Mouse (Mus musculus): ENCODE results near the gene Arl2bp. TPM values are rescaled to one million over a fixed set of nuclear protein-coding genes. Genes with fewer than 3 reads are reported as not detected.

Gene Arl2bp
- polyA plus RNA-seq, 1 experiment from 2014 or later = 224 TPM

DNA sequence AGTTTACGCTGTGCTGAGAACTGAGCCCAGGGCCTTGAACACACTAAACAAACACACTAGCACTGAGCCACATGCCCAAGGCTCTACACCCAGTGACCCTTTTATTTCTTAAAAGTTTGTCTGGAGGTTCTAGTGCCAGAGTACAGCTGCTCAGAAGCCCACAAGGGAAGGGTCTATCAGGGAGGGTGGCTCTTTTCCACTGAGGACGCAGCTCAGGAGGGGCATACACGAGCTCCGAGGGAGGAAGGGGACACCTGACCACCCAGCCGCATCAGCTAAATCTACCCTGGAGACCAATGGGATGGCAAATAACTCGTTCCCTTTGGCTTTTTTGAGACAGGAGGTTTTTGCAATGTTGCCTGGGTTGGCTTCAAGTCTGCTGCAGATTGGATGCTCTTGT is 31.6 kb downstream of the Arl2bp start:
- Histone ChIP-seq H3K36me3 (no peaks in the 10 kb centered on the region), H3K4me3 (no peak overlapping the region), H3K27ac (no peak overlapping the region), H3K27me3 (peaks cover 56% of the 10 kb centered on the region), H3K4me1 (replicated peaks) (peaks cover 16% of the 10 kb centered on the region), H3K4me2 (no peak overlapping the region), H3K9ac (no peak overlapping the region), H3K9me3 (no peaks in the 10 kb centered on the region)
- 75% methylated on average over 6 of the region's 6 CpGs for WGBS
- no peak for ATAC-seq (ENCODE audit: low FRiP score)

DNA sequence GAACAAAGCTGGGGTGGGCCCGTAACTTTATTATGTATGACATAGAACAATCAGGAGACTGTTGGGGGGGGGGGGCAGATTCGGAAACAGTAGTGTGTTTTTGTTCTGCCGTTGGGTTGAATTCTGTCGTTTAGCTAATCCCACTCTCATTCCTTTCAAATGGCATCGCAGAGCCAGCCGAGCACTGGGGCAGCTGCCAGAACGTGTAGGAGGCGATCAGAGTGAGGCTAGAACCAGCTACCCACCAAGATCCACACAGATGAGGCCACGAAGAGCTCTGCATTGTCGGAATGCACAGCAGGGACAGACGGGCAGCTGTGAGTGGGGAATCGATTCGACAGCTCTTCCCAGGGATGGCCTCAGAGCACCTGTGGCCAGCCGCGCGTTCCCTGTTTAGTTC is 33.0 kb downstream of the Arl2bp start:
- H3K36me3 ChIP-seq = no peaks in the 10 kb centered on the region
- H3K27me3 ChIP-seq = peaks cover 42% of the 10 kb centered on the region
- no peak for ATAC-seq (ENCODE audit: low FRiP score)
- no peak overlapping the region for H3K9ac ChIP-seq
- no peak overlapping the region for H3K27ac ChIP-seq
- 69% methylated on average over 16 of the region's 16 CpGs for WGBS
- no peaks in the 10 kb centered on the region for H3K9me3 ChIP-seq
- no peak overlapping the region for H3K4me3 ChIP-seq
- H3K4me1 ChIP-seq (replicated peaks) = peaks cover 16% of the 10 kb centered on the region
- H3K4me2 ChIP-seq = no peak overlapping the region

DNA sequence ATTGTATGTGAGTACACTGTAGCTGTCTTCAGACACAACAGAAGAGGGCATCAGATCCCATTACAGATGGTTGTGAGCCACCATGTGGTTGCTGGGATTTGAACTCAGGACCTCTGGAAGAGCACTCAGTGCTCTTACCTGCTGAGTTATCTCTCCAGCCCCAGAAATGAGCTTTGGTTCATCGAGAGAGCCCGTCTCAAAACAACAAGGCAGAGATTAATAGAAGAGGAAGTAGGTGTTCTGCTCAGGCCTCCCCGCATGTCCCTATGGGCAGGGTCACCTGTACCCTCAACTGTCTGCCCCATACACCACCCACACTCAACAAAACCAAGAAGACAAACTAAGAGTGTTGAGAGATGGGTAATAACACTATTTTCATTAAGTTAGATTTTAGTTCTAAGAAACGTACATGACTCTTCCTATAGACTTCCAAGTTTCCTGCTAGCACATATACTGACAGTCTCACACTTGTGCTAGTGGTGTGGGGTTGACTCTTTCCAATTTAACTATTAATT is 34.1 kb downstream of the Arl2bp start:
- no peak overlapping the region for H3K4me2 ChIP-seq
- no peaks in the 10 kb centered on the region for H3K36me3 ChIP-seq
- no peak overlapping the region for H3K4me3 ChIP-seq
- H3K27ac ChIP-seq = no peak overlapping the region
- WGBS = 88% methylated on average over 4 of the region's 4 CpGs
- no peak overlapping the region for H3K9ac ChIP-seq
- H3K4me1 ChIP-seq (replicated peaks) = peaks cover 11% of the 10 kb centered on the region
- H3K9me3 ChIP-seq = no peaks in the 10 kb centered on the region
- ATAC-seq (ENCODE audit: low FRiP score) = no peak
- peaks cover 31% of the 10 kb centered on the region for H3K27me3 ChIP-seq

DNA sequence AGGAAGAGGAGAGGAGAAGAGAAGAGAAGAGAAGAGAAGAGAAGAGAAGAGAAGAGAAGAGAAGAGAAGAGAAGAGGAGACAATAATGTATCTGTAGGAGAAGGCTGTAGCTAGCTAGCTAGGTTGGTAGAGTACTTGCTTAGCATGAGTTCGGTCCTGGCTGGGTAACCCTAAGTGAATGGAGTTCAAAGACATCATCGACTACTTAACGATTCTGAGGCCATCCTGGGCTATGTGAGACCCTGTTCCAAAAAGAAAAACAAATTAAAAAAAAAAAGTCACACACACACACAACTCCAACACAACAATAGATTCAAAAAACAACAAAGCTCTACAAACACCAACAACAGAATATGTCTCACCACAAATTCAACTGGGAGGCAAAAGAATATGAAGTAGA is 35.8 kb downstream of the Arl2bp start:
- Histone ChIP-seq H3K27ac (no peak overlapping the region), H3K4me2 (no peak overlapping the region), H3K27me3 (peaks cover 14% of the 10 kb centered on the region), H3K36me3 (no peaks in the 10 kb centered on the region), H3K9me3 (no peaks in the 10 kb centered on the region), H3K4me1 (replicated peaks) (no peaks in the 10 kb centered on the region), H3K9ac (no peak overlapping the region), H3K4me3 (no peak overlapping the region)
- no peak for ATAC-seq (ENCODE audit: low FRiP score)
- 81% methylated on average over 3 of the region's 3 CpGs for WGBS

DNA sequence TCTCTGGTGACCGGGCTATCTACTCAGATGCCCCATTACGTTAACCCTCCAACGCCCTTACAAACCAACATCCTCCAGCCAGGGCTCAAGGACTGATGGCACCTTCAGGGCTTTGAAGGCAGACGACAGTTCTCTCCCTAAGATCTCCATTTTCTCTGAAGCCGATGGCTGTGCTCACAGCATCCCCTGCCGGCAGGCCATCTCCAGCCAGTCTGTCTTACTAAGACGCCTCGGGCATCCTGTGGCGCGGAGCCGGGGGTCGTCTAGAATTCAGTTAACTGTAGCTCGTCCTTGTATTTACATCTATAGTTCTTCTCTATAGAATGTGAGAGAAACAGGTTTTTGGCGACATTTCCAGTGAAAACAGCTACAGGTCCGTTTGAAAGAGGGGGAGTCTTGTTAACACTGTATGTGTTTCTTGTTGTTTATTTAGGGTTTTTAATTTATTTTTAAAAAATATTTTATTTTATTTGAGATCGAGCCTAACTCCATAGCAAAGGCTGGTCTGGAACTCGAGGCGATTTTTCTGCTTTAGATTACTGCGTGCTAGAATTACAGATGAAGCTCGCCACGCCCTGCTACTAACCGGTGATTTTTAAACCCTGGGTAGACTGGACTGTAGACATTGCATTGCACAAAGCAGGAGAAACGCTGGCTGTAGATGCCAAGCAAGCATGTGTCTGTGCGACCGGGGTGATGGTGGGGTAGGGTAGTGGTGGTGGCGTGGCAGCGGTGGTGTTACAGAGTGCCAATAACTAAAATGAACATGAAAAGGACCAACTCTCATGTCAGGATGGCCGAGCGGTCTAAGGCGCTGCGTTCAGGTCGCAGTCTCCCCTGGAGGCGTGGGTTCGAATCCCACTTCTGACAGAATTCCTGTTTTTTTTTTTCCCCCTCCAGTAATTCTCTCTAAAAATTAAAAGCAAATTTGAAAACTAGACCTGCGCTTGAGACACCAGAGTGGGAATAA is 36.7 kb downstream of the Arl2bp start:
- Histone ChIP-seq H3K9me3 (no peaks in the 10 kb centered on the region), H3K36me3 (no peaks in the 10 kb centered on the region), H3K27me3 (peaks cover 6% of the 10 kb centered on the region), H3K27ac (peak overlapping the region; percentile 71), H3K4me2 (peak overlapping the region; percentile 52), H3K4me3 (peak overlapping the region; percentile 44), H3K4me1 (replicated peaks) (no peaks in the 10 kb centered on the region), H3K9ac (peak overlapping the region; percentile 53)
- peak; percentile 86 for ATAC-seq (ENCODE audit: low FRiP score)
- under 1% methylated on average over 35 of the region's 35 CpGs for WGBS

DNA sequence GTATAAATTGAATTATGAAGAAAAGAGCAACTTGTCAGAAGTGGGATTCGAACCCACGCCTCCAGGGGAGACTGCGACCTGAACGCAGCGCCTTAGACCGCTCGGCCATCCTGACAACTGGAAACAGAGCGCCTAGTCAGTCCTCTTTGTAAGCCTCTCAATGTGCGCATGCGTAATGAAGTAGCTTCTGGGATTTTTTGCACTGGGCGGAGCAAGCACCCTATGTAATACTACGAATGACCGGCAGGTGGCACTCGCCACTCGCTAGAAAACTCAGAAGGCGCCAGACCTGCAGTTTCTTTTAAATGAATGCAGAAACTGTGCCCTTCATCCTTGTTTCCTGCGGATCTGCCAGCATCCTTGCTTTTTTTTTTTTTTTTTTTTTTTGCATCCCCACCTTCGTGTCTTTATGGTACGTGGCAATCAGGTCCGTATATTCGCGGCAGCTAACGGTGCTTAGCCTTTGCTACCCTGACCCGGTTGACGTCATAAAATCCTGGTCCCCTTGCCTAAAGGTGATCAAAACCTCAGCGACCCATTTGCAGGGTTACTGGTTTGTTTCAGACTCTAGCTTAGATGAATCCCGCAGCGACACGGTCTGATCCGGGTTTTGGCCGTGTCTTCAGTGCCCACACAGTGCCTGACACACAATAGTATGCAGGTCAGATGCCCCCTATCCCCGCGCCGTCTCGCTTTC is 37.7 kb downstream of the Arl2bp start:
- Histone ChIP-seq H3K36me3 (no peaks in the 10 kb centered on the region), H3K27ac (peak overlapping the region; percentile 81), H3K9ac (peak overlapping the region; percentile 72), H3K4me3 (peak overlapping the region; percentile 48), H3K4me2 (peak overlapping the region; percentile 55), H3K4me1 (replicated peaks) (no peaks in the 10 kb centered on the region), H3K9me3 (no peaks in the 10 kb centered on the region), H3K27me3 (0 out of 2 replicates have a peak, but pooled peaks cover 5% of the 10 kb centered on the region)
- peak; percentile 93 for ATAC-seq (ENCODE audit: low FRiP score)
- WGBS = under 1% methylated on average over 35 of the region's 35 CpGs

DNA sequence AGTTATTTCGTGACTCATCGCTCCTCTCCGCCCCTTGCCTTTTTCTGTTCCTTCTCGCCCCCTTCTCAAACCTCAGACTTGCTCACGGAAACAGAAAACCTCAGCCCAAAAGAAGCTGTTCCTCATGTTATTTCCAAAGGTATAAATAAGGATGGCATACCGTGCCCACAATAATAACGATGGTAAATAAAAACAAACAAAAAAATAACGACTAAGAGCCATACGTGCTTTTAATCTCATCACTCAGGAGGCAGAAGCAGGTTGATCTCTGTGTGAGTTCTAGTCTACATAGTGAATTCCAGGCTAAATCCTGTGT is 38.2 kb downstream of the Arl2bp start:
- WGBS = 18% methylated on average over 9 of the region's 9 CpGs
- 0 out of 2 replicates have a peak, but pooled peaks cover 2% of the 10 kb centered on the region for H3K27me3 ChIP-seq
- no peak for ATAC-seq (ENCODE audit: low FRiP score)

DNA sequence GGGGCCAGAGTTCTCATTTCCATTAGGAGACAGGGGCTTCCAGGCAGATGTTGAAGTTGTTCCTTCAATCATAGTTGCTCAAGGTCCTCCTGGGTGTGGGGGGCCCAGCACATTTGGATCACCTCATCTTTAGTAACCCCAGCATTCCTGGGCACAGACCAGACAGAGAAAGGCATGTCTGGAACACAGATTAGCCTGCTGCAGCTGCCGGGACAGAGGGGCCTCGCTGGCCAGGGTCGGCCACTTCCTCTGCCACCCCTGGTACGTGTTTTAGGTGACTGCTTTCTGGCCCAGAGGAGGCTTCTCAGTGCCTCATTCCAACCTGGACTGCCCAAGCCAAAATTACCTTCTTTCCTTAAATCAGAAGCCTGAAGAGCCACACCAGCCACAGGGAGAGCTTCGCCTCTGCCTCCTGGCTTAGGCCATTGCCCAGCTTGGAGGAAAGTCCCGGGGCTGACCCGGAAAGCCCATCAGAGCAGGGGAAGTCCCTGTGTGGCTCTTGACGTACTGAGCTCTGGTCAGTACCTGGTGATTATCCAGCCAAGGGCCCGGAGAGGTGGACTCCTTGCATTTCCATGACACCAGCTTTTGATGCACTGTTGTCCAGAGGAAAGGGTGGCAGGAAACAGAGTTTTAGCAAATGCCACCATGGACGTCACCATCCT is 39.3 kb downstream of the Arl2bp start:
- no peak overlapping the region for H3K27ac ChIP-seq
- WGBS = 86% methylated on average over 10 of the region's 10 CpGs
- H3K4me3 ChIP-seq = no peak overlapping the region
- no peaks in the 10 kb centered on the region for H3K27me3 ChIP-seq
- no peaks in the 10 kb centered on the region for H3K9me3 ChIP-seq
- no peaks in the 10 kb centered on the region for H3K4me1 ChIP-seq (replicated peaks)
- no peaks in the 10 kb centered on the region for H3K36me3 ChIP-seq
- H3K9ac ChIP-seq = no peak overlapping the region
- ATAC-seq (ENCODE audit: low FRiP score) = no peak
- H3K4me2 ChIP-seq = no peak overlapping the region

More for the DNA sequence above, 38.2 kb downstream of the Arl2bp start:
- Histone ChIP-seq H3K4me3 (peak overlapping the region; percentile 48), H3K9ac (peak overlapping the region; percentile 72), H3K27ac (peak overlapping the region; percentile 81), H3K36me3 (no peaks in the 10 kb centered on the region), H3K9me3 (no peaks in the 10 kb centered on the region), H3K4me2 (peak overlapping the region; percentile 55), H3K4me1 (replicated peaks) (no peaks in the 10 kb centered on the region)

DNA sequence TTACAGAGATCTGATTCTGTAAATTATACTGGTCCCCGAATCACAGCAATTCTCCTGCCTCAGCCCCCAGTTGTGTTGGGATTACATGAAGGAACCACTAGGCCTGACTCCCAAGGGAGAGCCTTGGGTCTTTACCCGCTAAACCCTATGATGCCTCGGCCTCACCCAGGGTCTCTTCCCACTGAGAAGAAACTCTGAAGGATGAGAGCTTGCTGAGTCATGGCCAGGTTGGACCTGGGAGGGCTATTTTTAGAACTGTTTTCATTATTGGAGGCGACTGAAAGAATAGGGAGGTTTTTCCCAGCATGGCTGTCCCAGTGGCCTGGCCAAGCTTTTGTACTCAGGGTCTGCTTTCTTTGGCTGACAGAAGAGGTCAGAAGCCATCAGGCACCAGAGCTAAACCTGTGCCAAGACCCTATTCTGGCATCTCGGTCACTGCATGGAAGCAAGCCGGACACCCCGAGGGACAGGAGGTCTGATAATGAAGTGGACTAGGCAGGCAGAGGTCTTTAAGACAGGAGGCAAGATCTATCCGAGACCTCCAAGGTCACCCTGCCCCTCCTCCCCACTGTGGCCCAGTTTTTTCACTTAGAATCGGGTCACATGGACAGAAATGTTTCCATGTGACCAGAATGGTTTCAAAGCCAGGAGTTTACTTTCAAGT is 40.5 kb downstream of the Arl2bp start:
- no peaks in the 10 kb centered on the region for H3K27me3 ChIP-seq
- H3K4me1 ChIP-seq (replicated peaks) = no peaks in the 10 kb centered on the region
- no peak for ATAC-seq (ENCODE audit: low FRiP score)
- WGBS = 76% methylated on average over 9 of the region's 9 CpGs
- no peaks in the 10 kb centered on the region for H3K9me3 ChIP-seq
- no peaks in the 10 kb centered on the region for H3K36me3 ChIP-seq
- H3K4me3 ChIP-seq = no peak overlapping the region
- no peak overlapping the region for H3K9ac ChIP-seq
- no peak overlapping the region for H3K4me2 ChIP-seq
- H3K27ac ChIP-seq = no peak overlapping the region

DNA sequence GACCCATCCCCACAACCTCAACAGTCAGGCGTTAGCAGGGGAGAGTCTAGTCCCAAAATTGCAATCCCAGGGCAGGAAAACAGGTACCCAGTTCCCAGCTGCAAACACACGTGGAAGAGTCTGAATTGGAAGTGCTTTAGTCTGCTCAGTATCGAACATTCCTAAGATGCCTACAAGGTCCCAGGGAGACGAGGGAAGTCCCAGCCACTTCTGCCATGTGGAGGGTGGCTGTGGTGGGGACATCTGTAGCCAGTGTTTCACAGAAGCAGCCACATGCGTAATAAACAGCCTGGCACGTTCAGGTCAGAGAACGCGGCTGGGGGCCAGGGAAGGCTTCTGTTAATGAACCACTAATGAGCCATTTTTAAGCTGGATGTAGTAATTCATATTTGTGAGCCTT is 43.9 kb downstream of the Arl2bp start:
- H3K9ac ChIP-seq = no peak overlapping the region
- no peak for ATAC-seq (ENCODE audit: low FRiP score)
- no peak overlapping the region for H3K4me3 ChIP-seq
- no peaks in the 10 kb centered on the region for H3K27me3 ChIP-seq
- H3K4me1 ChIP-seq (replicated peaks) = no peaks in the 10 kb centered on the region; the same call in 1 of the 2 replicates
- no peaks in the 10 kb centered on the region for H3K36me3 ChIP-seq
- 60% methylated on average over 8 of the region's 8 CpGs for WGBS
- H3K4me2 ChIP-seq = no peak overlapping the region
- H3K27ac ChIP-seq = no peak overlapping the region
- no peaks in the 10 kb centered on the region for H3K9me3 ChIP-seq

DNA sequence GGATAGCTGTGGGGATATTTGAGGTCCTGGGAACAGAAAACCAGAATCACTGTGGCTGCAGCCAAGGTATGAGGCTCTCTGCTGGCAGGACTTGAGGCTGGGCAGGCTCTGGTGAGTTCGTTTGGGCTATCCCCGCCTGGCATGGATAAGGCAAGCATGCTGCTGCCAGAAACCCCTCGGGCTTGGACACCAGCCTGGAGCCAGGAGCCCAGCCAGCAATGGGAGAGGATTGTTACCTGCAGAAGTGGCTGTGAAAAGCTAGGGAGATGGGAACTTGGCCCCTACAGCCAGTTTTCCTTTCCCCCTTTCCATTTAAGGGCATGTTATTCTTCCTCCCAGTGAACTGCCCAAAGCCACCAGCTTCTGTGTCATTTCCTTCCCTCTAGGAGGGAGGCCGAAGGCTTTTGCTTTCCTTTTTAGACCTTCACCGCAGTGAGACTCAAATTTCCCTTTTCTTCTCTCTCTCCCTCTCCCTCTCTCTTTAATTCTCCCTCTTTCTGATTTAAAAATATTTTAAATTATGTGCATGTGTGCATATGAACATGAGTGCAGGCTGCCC is 44.8 kb downstream of the Arl2bp start:
- no peaks in the 10 kb centered on the region for H3K36me3 ChIP-seq
- no peaks in the 10 kb centered on the region for H3K9me3 ChIP-seq
- no peak for ATAC-seq (ENCODE audit: low FRiP score)
- no peaks in the 10 kb centered on the region; the same call in 1 of the 2 replicates for H3K4me1 ChIP-seq (replicated peaks)
- no peak overlapping the region for H3K4me2 ChIP-seq
- no peak overlapping the region for H3K4me3 ChIP-seq
- H3K27ac ChIP-seq = no peak overlapping the region
- WGBS = 72% methylated on average over 5 of the region's 5 CpGs
- H3K9ac ChIP-seq = no peak overlapping the region
- no peaks in the 10 kb centered on the region for H3K27me3 ChIP-seq
